Mouse (Mus musculus) neural tube, embryonic 10.5 days (tissue): ENCODE measurements around the gene Mapk6.
"Not testable (repeated sequence)": the region's sequence is repeated elsewhere in the genome, so short reads cannot be mapped to it uniquely, and the experiment has no call there.

ENCODE experiments used
- DNase-seq: peaks from one replicate; pipeline ENCODE4 v3.0.0-alpha.2; 2017; ENCODE audit warnings: low spot score; ENCODE audit errors: extremely low spot score

The Mapk6 gene

GRCm38 (mm10) chr9:75384337-75384962 is 25.4 kb downstream of the Mapk6 start:
- no peak for DNase-seq

- no peak for DNase-seq
Observed at GRCm38 (mm10) chr9:75383785-75384184, 26.0 kb downstream of the Mapk6 start.

GRCm38 (mm10) chr9:75382825-75383224 is 27.0 kb downstream of the Mapk6 start:
- DNase-seq = no peak

- DNase-seq = no peak
Observed at GRCm38 (mm10) chr9:75378774-75379173, 31.0 kb downstream of the Mapk6 start.

GRCm38 (mm10) chr9:75376428-75376827 is 33.4 kb downstream of the Mapk6 start:
- no peak for DNase-seq

GRCm38 (mm10) chr9:75375606-75376005 is 34.2 kb downstream of the Mapk6 start:
- no peak for DNase-seq

GRCm38 (mm10) chr9:75368779-75369178 is 41.0 kb downstream of the Mapk6 start:
- DNase-seq = no peak

GRCm38 (mm10) chr9:75366191-75366590 is 43.6 kb downstream of the Mapk6 start:
- no peak for DNase-seq

GRCm38 (mm10) chr9:75365195-75365594 is 44.6 kb downstream of the Mapk6 start:
- DNase-seq = no peak

- not testable (repeated sequence) for DNase-seq
Observed at GRCm38 (mm10) chr9:75363702-75364101, 46.1 kb downstream of the Mapk6 start.

- DNase-seq = no peak
Observed at GRCm38 (mm10) chr9:75363001-75363400, 46.8 kb downstream of the Mapk6 start.

- no peak for DNase-seq
Observed at GRCm38 (mm10) chr9:75362201-75362600, 47.6 kb downstream of the Mapk6 start.

- DNase-seq = peak; percentile 75
Observed at GRCm38 (mm10) chr9:75361699-75362098, 48.1 kb downstream of the Mapk6 start.

GRCm38 (mm10) chr9:75357087-75357654 is 52.6 kb downstream of the Mapk6 start:
- DNase-seq = no peak

- no peak for DNase-seq
Observed at GRCm38 (mm10) chr9:75355783-75356182, 54.0 kb downstream of the Mapk6 start.

GRCm38 (mm10) chr9:75353094-75353493 is 56.7 kb downstream of the Mapk6 start:
- no peak for DNase-seq

- DNase-seq = no peak
Observed at GRCm38 (mm10) chr9:75348641-75349040, 61.2 kb downstream of the Mapk6 start.

- no peak for DNase-seq
Observed at GRCm38 (mm10) chr9:75348066-75348465, 61.7 kb downstream of the Mapk6 start.

- no peak for DNase-seq
Observed at GRCm38 (mm10) chr9:75347458-75347857, 62.3 kb downstream of the Mapk6 start, which contains the start of gene Bcl2l10. Gene Bcl2l10, plus strand, starts transcription at chr9:75347758.

GRCm38 (mm10) chr9:75342433-75342832 is 67.4 kb downstream of the Mapk6 start:
- no peak for DNase-seq

GRCm38 (mm10) chr9:75338016-75338415 is 71.8 kb downstream of the Mapk6 start:
- DNase-seq = no peak

GRCm38 (mm10) chr9:75334440-75334839 is 75.4 kb downstream of the Mapk6 start:
- no peak for DNase-seq

GRCm38 (mm10) chr9:75330821-75331220 is 79.0 kb downstream of the Mapk6 start:
- no peak for DNase-seq
